Mouse (Mus musculus) adrenal gland, postnatal 4 days (tissue): ENCODE data around the gene Cd69. TPM values are rescaled to one million over a fixed set of nuclear protein-coding genes. Genes with fewer than 3 reads are reported as not detected.

Experiments used
- DNase-seq, 2 experiments: peaks; one replicate each; pipeline ENCODE4 v3.0.0; 2021 to 2022; ENCODE audit warnings: low spot score in 2 of 2, mixed read lengths in 2 of 2
- long read RNA-seq, 2 experiments: library from polyadenylated mRNA; stranded (forward); transcript quantifications; one replicate each; pipeline ENCODE4 v2.0.0; 2021
- total RNA-seq, 2 experiments: library from RNA; stranded (reverse); gene quantifications; 2 replicates each; pipeline ENCODE4 v1.2.3; 2021

Cd69 gene
- total RNA-seq, result under 1 TPM in 1 of 2 experiments, not detected in 1; 0.34 TPM
- long read RNA-seq, experiment 1, result 0 reads
- long read RNA-seq, experiment 2, result 0 reads

GRCm38 (mm10) chr6:129275220-129275619 lies at the start of gene Cd69:
Gene Cd69, minus strand, starts transcription at chr6:129275436.
- DNase-seq, result no peak

- DNase-seq, result no peak
Measured at GRCm38 (mm10) chr6:129319331-129319730, 44.1 kb upstream of the Cd69 start.

GRCm38 (mm10) chr6:129318395-129318794 lies 43.2 kb upstream of the Cd69 start:
- no peak for DNase-seq

- no peak for DNase-seq
Measured at GRCm38 (mm10) chr6:129316463-129316862, 41.2 kb upstream of the Cd69 start.

- no peak for DNase-seq
Measured at GRCm38 (mm10) chr6:129315698-129316097, 40.5 kb upstream of the Cd69 start.

- DNase-seq, result no peak
Measured at GRCm38 (mm10) chr6:129314655-129315168, 39.5 kb upstream of the Cd69 start.

- DNase-seq, result no peak
Measured at GRCm38 (mm10) chr6:129312499-129312898, 37.3 kb upstream of the Cd69 start.

- DNase-seq, result no peak
Measured at GRCm38 (mm10) chr6:129304180-129304579, 28.9 kb upstream of the Cd69 start.

GRCm38 (mm10) chr6:129288708-129289107 lies 13.5 kb upstream of the Cd69 start:
- no peak for DNase-seq

- DNase-seq, result no peak
Measured at GRCm38 (mm10) chr6:129284384-129285104, 9.3 kb upstream of the Cd69 start.

GRCm38 (mm10) chr6:129283271-129283670 lies 8.0 kb upstream of the Cd69 start:
- DNase-seq, result no peak

GRCm38 (mm10) chr6:129276483-129276882 lies 1.2 kb upstream of the Cd69 start:
- no peak for DNase-seq

GRCm38 (mm10) chr6:129275624-129276203 lies 478 bp upstream of the Cd69 start:
- no peak for DNase-seq

GRCm38 (mm10) chr6:129274476-129274875 lies 760 bp downstream of the Cd69 start:
- no peak for DNase-seq

GRCm38 (mm10) chr6:129273662-129274061 lies 1.6 kb downstream of the Cd69 start:
- no peak for DNase-seq

- no peak for DNase-seq
Measured at GRCm38 (mm10) chr6:129266438-129267022, 8.7 kb downstream of the Cd69 start.

- no peak for DNase-seq
Measured at GRCm38 (mm10) chr6:129265821-129266220, 9.4 kb downstream of the Cd69 start.

GRCm38 (mm10) chr6:129260940-129261339 lies 14.3 kb downstream of the Cd69 start:
- no peak for DNase-seq

- no peak for DNase-seq
Measured at GRCm38 (mm10) chr6:129260034-129260433, 15.2 kb downstream of the Cd69 start.

- DNase-seq, result no peak
Measured at GRCm38 (mm10) chr6:129256018-129256417, 19.2 kb downstream of the Cd69 start.

- DNase-seq, result no peak
Measured at GRCm38 (mm10) chr6:129254949-129255602, 20.2 kb downstream of the Cd69 start.

GRCm38 (mm10) chr6:129254314-129254713 lies 20.9 kb downstream of the Cd69 start:
- no peak for DNase-seq
